Mouse (Mus musculus) intestine, embryonic 14.5 days (tissue): Measurements from ENCODE around the gene Ccdc146. TPM values are rescaled to one million over a fixed set of nuclear protein-coding genes. Genes with fewer than 3 reads are reported as not detected.

ENCODE experiments used
- ATAC-seq: fragments of 200-750 bp; cut with Nextera tagmentation; replicated peaks from 2 replicates; pipeline ENCODE4 v1.8.0; 2017; ENCODE audit warnings: low read depth, moderate number of reproducible peaks, moderate TSS enrichment, moderate library complexity; ENCODE audit not compliant: low FRiP score, low TSS enrichment
- DNase-seq: peaks from one replicate; pipeline ENCODE4 v3.0.0-alpha.2; 2018; ENCODE audit warnings: low spot score
- H3K27ac ChIP-seq: fragments of 300-500 bp; sonication (generic); 2 replicates; pipeline ENCODE4 v1.5.1; 2014; ENCODE audit warnings: low read depth, mild to moderate bottlenecking, control low read depth
- H3K27me3 ChIP-seq: fragments of 300-500 bp; sonication (generic); replicated peaks from 2 replicates; pipeline ENCODE4 v1.6.1; 2014; ENCODE audit warnings: low read length, control low read depth; ENCODE audit not compliant: control insufficient read depth, insufficient read depth
- H3K36me3 ChIP-seq: fragments of 300-500 bp; sonication (generic); 2 replicates; pipeline ENCODE4 v1.6.1; 2014; ENCODE audit warnings: low read length, control low read depth; ENCODE audit not compliant: control insufficient read depth, insufficient read depth
- H3K4me1 ChIP-seq: fragments of 300-500 bp; sonication (generic); replicated peaks from 2 replicates; pipeline ENCODE4 v1.6.1; 2014; ENCODE audit warnings: low read length, control low read depth, mixed read lengths; ENCODE audit not compliant: control insufficient read depth, insufficient read depth
- H3K4me2 ChIP-seq: fragments of 300-500 bp; sonication (generic); 2 replicates; pipeline ENCODE4 v1.6.1; 2014; ENCODE audit warnings: low read length
- H3K4me3 ChIP-seq: fragments of 300-500 bp; sonication (generic); 2 replicates; pipeline ENCODE4 v1.5.1; 2014; ENCODE audit warnings: low read depth, low read length, control low read depth, mixed read lengths
- H3K9ac ChIP-seq: fragments of 300-500 bp; sonication (generic); 2 replicates; pipeline ENCODE4 v1.6.1; 2014; ENCODE audit warnings: mild to moderate bottlenecking, low read length
- H3K9me3 ChIP-seq: fragments of 300-500 bp; sonication (generic); 2 replicates; pipeline ENCODE4 v1.6.1; 2016; ENCODE audit warnings: low read length, control low read depth; ENCODE audit not compliant: control insufficient read depth
- WGBS: fragments of 180-500 bp; shearing (Covaris S2); extraction: QIAGEN DNeasy Blood & Tissue Kit; methylation state at CpG from one replicate; pipeline ENCODE4 v1.1.7; 2014; 5-methylcytosine and 5-hydroxymethylcytosine counted together
- polyA plus RNA-seq: library from polyadenylated mRNA; unstranded; fragments of >200 nt; fragmentation: Nextera tagmentation; extraction: Ambion mirVana; gene quantifications from 2 replicates; pipeline ENCODE4 v1.2.1, GENCODE M21; 2014

Gene Ccdc146
- polyA plus RNA-seq, 1 experiment from 2014 or later: 0.76 TPM

- WGBS: 23% methylated on average over 14 of the region's 14 CpGs
- Histone ChIP-seq H3K36me3 (no peaks in the 10 kb centered on the region), H3K4me1 (peaks cover 21% of the 10 kb centered on the region), H3K4me3 (no peak overlapping the region), H3K27me3 (no peaks in the 10 kb centered on the region), H3K9ac (no peak overlapping the region), H3K27ac (peak overlapping the region; percentile 47; the same call in 1 of the 2 replicates), H3K4me2 (0 out of 2 replicates have a peak overlapping the region, but pooled peaks have one; percentile 3), H3K9me3 (no peaks in the 10 kb centered on the region)
- DNase-seq: peak; percentile 62
- 0 out of 2 replicates have a peak, but pooled peaks have one; percentile 13 for ATAC-seq
These were observed 40.9 kb downstream of the Ccdc146 start for GRCm38 (mm10) chr5:21383392-21384251.

- 0 out of 2 replicates have a peak, but pooled peaks have one; percentile 12 for ATAC-seq
- H3K27ac ChIP-seq: peak overlapping the region; percentile 29; the same call in 1 of the 2 replicates
- WGBS: 29% methylated on average over 6 of the region's 6 CpGs
These were observed 41.8 kb downstream of the Ccdc146 start for GRCm38 (mm10) chr5:21382678-21383077.

GRCm38 (mm10) chr5:21381986-21382385 lies 42.5 kb downstream of the Ccdc146 start:
- H3K9ac ChIP-seq: no peak overlapping the region
- no peaks in the 10 kb centered on the region for H3K9me3 ChIP-seq
- no peak overlapping the region for H3K4me3 ChIP-seq
- H3K27me3 ChIP-seq: no peaks in the 10 kb centered on the region
- H3K4me2 ChIP-seq: no peak overlapping the region
- H3K4me1 ChIP-seq: peaks cover 21% of the 10 kb centered on the region
- H3K36me3 ChIP-seq: no peaks in the 10 kb centered on the region
- no peak for DNase-seq
- no peak for ATAC-seq
- WGBS: 11% methylated on average over 6 of the region's 6 CpGs
- no peak overlapping the region; the same call in 1 of the 2 replicates for H3K27ac ChIP-seq

More at GRCm38 (mm10) chr5:21382678-21383077, 41.8 kb downstream of the Ccdc146 start:
- no peaks in the 10 kb centered on the region for H3K27me3 ChIP-seq
- H3K4me1 ChIP-seq: peaks cover 21% of the 10 kb centered on the region
- no peaks in the 10 kb centered on the region for H3K9me3 ChIP-seq
- no peak for DNase-seq
- H3K9ac ChIP-seq: no peak overlapping the region
- H3K36me3 ChIP-seq: no peaks in the 10 kb centered on the region
- H3K4me2 ChIP-seq: no peak overlapping the region
- H3K4me3 ChIP-seq: no peak overlapping the region

GRCm38 (mm10) chr5:21378397-21378796 lies 46.1 kb downstream of the Ccdc146 start:
- ATAC-seq (no peak), DNase-seq (no peak)
- H3K36me3 ChIP-seq: no peaks in the 10 kb centered on the region
- no peak overlapping the region for H3K4me3 ChIP-seq
- H3K27me3 ChIP-seq: peaks cover 2% of the 10 kb centered on the region; the same call in 1 of the 2 replicates
- H3K27ac ChIP-seq: no peak overlapping the region
- WGBS: 44% methylated on average over 2 of the region's 2 CpGs
- no peak overlapping the region for H3K4me2 ChIP-seq
- H3K9ac ChIP-seq: no peak overlapping the region
- H3K4me1 ChIP-seq: peaks cover 14% of the 10 kb centered on the region
- H3K9me3 ChIP-seq: no peaks in the 10 kb centered on the region

DNA sequence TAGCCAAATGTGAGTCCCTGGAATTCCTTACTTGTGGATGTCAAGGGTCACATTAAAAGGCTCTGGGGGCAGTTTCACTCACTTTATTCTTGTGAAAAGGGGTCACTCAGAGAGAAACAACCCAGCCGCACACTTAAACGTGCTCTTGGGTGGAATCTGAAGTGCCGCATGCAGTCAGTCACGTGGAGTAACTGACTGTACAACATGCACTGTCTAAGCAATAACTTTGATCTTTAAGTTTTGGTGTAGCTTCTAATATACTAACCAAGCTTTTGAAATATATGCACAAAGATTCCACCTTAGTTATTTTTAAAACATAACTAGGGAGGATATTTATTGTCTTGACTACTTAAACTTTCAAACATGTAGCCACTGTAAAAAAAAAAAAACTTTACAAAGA lies 47.5 kb downstream of the Ccdc146 start:
- H3K9ac ChIP-seq: no peak overlapping the region
- no peak for DNase-seq
- 0 out of 2 replicates have a peak, but pooled peaks cover 5% of the 10 kb centered on the region for H3K4me1 ChIP-seq
- H3K27me3 ChIP-seq: peaks cover 5% of the 10 kb centered on the region; the same call in 1 of the 2 replicates
- no peak overlapping the region for H3K4me2 ChIP-seq
- H3K27ac ChIP-seq: no peak overlapping the region
- no peak overlapping the region for H3K4me3 ChIP-seq
- WGBS: 68% methylated on average over 4 of the region's 4 CpGs
- H3K36me3 ChIP-seq: no peaks in the 10 kb centered on the region
- ATAC-seq: no peak
- H3K9me3 ChIP-seq: no peaks in the 10 kb centered on the region

DNA sequence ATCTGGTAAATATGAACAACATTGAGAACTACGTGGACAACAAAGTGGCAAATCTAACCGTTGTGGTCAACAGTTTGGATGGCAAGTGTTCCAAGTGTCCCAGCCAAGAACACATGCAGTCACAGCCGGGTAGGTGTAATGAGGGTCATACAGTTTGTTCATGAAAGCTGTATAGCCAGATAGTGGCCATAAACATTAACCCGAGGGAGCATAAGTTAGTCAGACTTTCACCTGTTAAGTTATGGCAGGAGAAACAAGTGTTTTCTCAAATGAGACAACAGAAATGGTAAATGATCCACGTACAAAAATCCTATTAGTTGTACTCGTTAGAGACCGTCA lies 51.3 kb downstream of the Ccdc146 start:
- WGBS: 63% methylated on average over 7 of the region's 7 CpGs
- 0 out of 2 replicates have a peak, but pooled peaks cover 5% of the 10 kb centered on the region for H3K4me1 ChIP-seq
- 0 out of 2 replicates have a peak, but pooled peaks have one; percentile 43 for ATAC-seq
- no peaks in the 10 kb centered on the region for H3K9me3 ChIP-seq
- H3K27me3 ChIP-seq: peaks cover 5% of the 10 kb centered on the region; the same call in 1 of the 2 replicates
- H3K36me3 ChIP-seq: no peaks in the 10 kb centered on the region
- H3K9ac ChIP-seq: no peak overlapping the region
- no peak for DNase-seq
- peak overlapping the region; percentile 85 for H3K4me2 ChIP-seq
- H3K27ac ChIP-seq: no peak overlapping the region
- peak overlapping the region; percentile 37 for H3K4me3 ChIP-seq

GRCm38 (mm10) chr5:21372493-21373179 lies 51.8 kb downstream of the Ccdc146 start, which contains the start of gene Fgl2:
Gene Fgl2, plus strand, starts transcription at chr5:21372642.
- peak; percentile 77 for DNase-seq
- Histone ChIP-seq H3K4me1 (0 out of 2 replicates have a peak, but pooled peaks cover 5% of the 10 kb centered on the region), H3K9ac (peak within 1 kb of the TSS; percentile 46), H3K27me3 (peaks cover 5% of the 10 kb centered on the region; the same call in 1 of the 2 replicates), H3K4me3 (peak within 1 kb of the TSS; percentile 37), H3K27ac (no peak within 1 kb of the TSS), H3K9me3 (no peaks in the 10 kb centered on the region), H3K36me3 (no peaks in the 10 kb centered on the region), H3K4me2 (peak within 1 kb of the TSS; percentile 85)
- WGBS: 3% methylated on average over 31 of the region's 31 CpGs
- ATAC-seq: peak; percentile 75; the same call in 1 of the 2 replicates

DNA sequence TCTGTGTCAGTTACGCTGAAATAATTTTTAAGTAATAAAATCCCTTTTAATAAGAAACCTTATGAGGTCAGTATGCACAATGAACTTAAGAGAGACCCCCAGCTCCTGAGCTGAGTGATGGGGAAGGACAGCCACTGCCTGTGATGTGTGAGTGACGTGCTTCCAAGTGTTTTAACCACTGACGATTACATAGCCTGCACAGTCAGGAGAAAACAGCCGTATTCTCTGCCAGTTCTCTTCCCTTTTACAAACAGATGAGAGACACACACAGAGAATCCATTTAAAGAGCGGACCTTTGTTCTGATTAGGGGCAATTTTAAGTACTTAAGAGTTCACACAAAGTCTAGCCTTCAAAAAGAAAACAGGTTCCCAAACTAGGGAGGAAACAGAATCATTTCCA lies 52.6 kb downstream of the Ccdc146 start:
- DNase-seq (no peak), ATAC-seq (no peak)
- Histone ChIP-seq H3K9ac (no peak overlapping the region), H3K4me2 (peak overlapping the region; percentile 85), H3K27ac (no peak overlapping the region), H3K4me3 (no peak overlapping the region), H3K36me3 (no peaks in the 10 kb centered on the region), H3K4me1 (0 out of 2 replicates have a peak, but pooled peaks cover 5% of the 10 kb centered on the region), H3K9me3 (no peaks in the 10 kb centered on the region), H3K27me3 (peaks cover 5% of the 10 kb centered on the region; the same call in 1 of the 2 replicates)
- 48% methylated on average over 5 of the region's 5 CpGs for WGBS
